34 mouse cellular contexts compared by ENCODE assay signal in genomic region chr2:51288678-51289077, GRCm38 (mm10).
DNase-seq lines count a peak whose midpoint lies in the region; ATAC-seq and TF ChIP-seq lines count a peak whose summit lies in the region.
"Had no signal": no experiment of that assay in that cellular context is flagged by ENCODE, and none has a peak within 500 bp of the region (broad histone marks: within the 10 kb centered on the region; RNA-seq: fewer than 3 reads in every experiment).

No protein-coding gene starts in this region.

- H3ac ChIP-seq in C2C12 (ENCODE audit: control insufficient read depth, insufficient read length, low read depth): no peak overlapping the region

- H3K27me3 ChIP-seq in heart, embryonic 12.5 days (replicated peaks): no peaks in the 10 kb centered on the region
- H3K27me3 ChIP-seq in C2C12 (ENCODE audit: control insufficient read depth, insufficient read depth, insufficient read length): no peaks in the 10 kb centered on the region
- H3K27me3 ChIP-seq: embryonic facial prominence, embryonic 13.5 days; forebrain, embryonic 12.5 days; limb, embryonic 15.5 days; liver, embryonic 13.5 days; megakaryocyte, embryonic 14.5 days; midbrain, embryonic 13.5 days had no signal

- no peaks in the 10 kb centered on the region for H3K36me3 ChIP-seq in heart, embryonic 12.5 days
- no peaks in the 10 kb centered on the region for H3K36me3 ChIP-seq in C2C12 (ENCODE audit: control insufficient read depth, insufficient read depth)
- H3K36me3 ChIP-seq: embryonic facial prominence, embryonic 13.5 days; forebrain, embryonic 12.5 days; G1E; hindbrain, embryonic 10.5 days; limb, embryonic 10.5 days; limb, embryonic 15.5 days; liver, embryonic 13.5 days; midbrain, embryonic 13.5 days had no signal

- H3K4me3 ChIP-seq in heart, embryonic 12.5 days: no peak overlapping the region
- no peak overlapping the region for H3K4me3 ChIP-seq in C2C12 (ENCODE audit: insufficient read depth, poor library complexity, severe bottlenecking)
- H3K4me3 ChIP-seq in embryonic fibroblast, embryonic 13.5 days (ENCODE audit: insufficient read depth, low read length): no peak overlapping the region
- H3K4me3 ChIP-seq: embryonic facial prominence, embryonic 13.5 days; erythroblast, embryonic 14.5 days; forebrain, embryonic 12.5 days; heart, adult 2 months; hindbrain, embryonic 10.5 days; layer of hippocampus, adult 2 months; limb, embryonic 10.5 days; limb, embryonic 15.5 days; liver, embryonic 13.5 days; megakaryocyte, embryonic 14.5 days; midbrain, embryonic 13.5 days had no signal

- H3K79me3 ChIP-seq in C2C12 (ENCODE audit: low read depth): no peaks in the 10 kb centered on the region

- no peak overlapping the region for H3K27ac ChIP-seq in heart, embryonic 12.5 days (ENCODE audit: poor library complexity, severe bottlenecking)
- H3K27ac ChIP-seq in embryonic fibroblast, embryonic 13.5 days (ENCODE audit: insufficient read depth, low read length): peak overlapping the region; percentile 57
- H3K27ac ChIP-seq: embryonic facial prominence, embryonic 13.5 days; forebrain, embryonic 12.5 days; heart, adult 2 months; hindbrain, embryonic 10.5 days; layer of hippocampus, adult 2 months; limb, embryonic 10.5 days; limb, embryonic 15.5 days; liver, embryonic 13.5 days; midbrain, embryonic 13.5 days; stomach, postnatal 0 days had no signal

- no peak for TF ChIP-seq POLR2A in embryonic fibroblast, embryonic 13.5 days (IDR thresholded peaks at IDR 0.05; ENCODE audit: low read depth, low read length)

- DNase-seq in heart, adult 8-10 months (ENCODE audit: low spot score): peak; percentile 26
- DNase-seq in frontal cortex, postnatal 14 days (ENCODE audit: low spot score in 2 of 2): no peak
- DNase-seq in adrenal gland, postnatal 36 days: no peak
- DNase-seq: adrenal gland, postnatal 25 days; cerebellum, adult 18-20 months; cerebellum, postnatal 10 days; forebrain, postnatal 0 days; gastrocnemius, postnatal 25 days; kidney, adult 2 months; kidney, postnatal 36 days; liver, embryonic 13.5 days; lung, adult 18-20 months; lung, postnatal 4 days; right cerebral cortex, adult 18-20 months; thymus, adult 18-20 months; thymus, postnatal 36 days had no signal

- H3K4me2 ChIP-seq in heart, embryonic 12.5 days: no peak overlapping the region
- H3K4me2 ChIP-seq: embryonic facial prominence, embryonic 13.5 days; forebrain, embryonic 12.5 days; limb, embryonic 15.5 days; liver, embryonic 13.5 days; midbrain, embryonic 13.5 days had no signal

- no peak overlapping the region for H3K9ac ChIP-seq in heart, embryonic 12.5 days
- H3K9ac ChIP-seq: embryonic facial prominence, embryonic 13.5 days; forebrain, embryonic 12.5 days; forebrain, postnatal 0 days; limb, embryonic 15.5 days; liver, embryonic 13.5 days; midbrain, embryonic 13.5 days had no signal

- no peak for ATAC-seq in heart, embryonic 12.5 days (ENCODE audit: insufficient number of reproducible peaks, low FRiP score)
- ATAC-seq in megakaryocyte-erythroid progenitor cell, adult 5-6 weeks (replicated peaks; ENCODE audit: low FRiP score, low TSS enrichment, poor library complexity, severe bottlenecking): no peak
- ATAC-seq: forebrain, postnatal 0 days; hindbrain, embryonic 16.5 days; lung, postnatal 0 days; midbrain, embryonic 13.5 days had no signal

- H3K79me2 ChIP-seq in C2C12 (ENCODE audit: control insufficient read depth, insufficient read depth): no peaks in the 10 kb centered on the region

- TF ChIP-seq CTCF in C2C12 (IDR thresholded peaks at IDR 0.05; ENCODE audit: control insufficient read depth, insufficient read depth, insufficient read length): no peak
- TF ChIP-seq CTCF in embryonic fibroblast, embryonic 13.5 days (IDR thresholded peaks at IDR 0.05; ENCODE audit: borderline replicate concordance, insufficient read depth, low read length): no peak

- peaks cover 11% of the 10 kb centered on the region for H3K4me1 ChIP-seq in heart, embryonic 12.5 days (replicated peaks)
- peaks cover 5% of the 10 kb centered on the region for H3K4me1 ChIP-seq in embryonic fibroblast, embryonic 13.5 days (ENCODE audit: control insufficient read depth, insufficient read depth, low read length)
- H3K4me1 ChIP-seq: limb, embryonic 15.5 days; liver, embryonic 13.5 days had no signal

- 37% methylated on average over 3 of the region's 3 CpGs for WGBS in heart, embryonic 12.5 days

- no peaks in the 10 kb centered on the region for H3K9me3 ChIP-seq in heart, embryonic 12.5 days (replicated peaks)
- H3K9me3 ChIP-seq: embryonic facial prominence, embryonic 13.5 days; forebrain, embryonic 12.5 days; hindbrain, embryonic 10.5 days; limb, embryonic 10.5 days; limb, embryonic 15.5 days; liver, embryonic 13.5 days; megakaryocyte, embryonic 14.5 days had no signal

TF ChIP-seq in C2C12, 6 proteins besides CTCF, POLR2A, EP300 and RAD21:
- TF ChIP-seq MAX (IDR thresholded peaks at IDR 0.05) (peak; percentile 63), CEBPB (IDR thresholded peaks at IDR 0.05; ENCODE audit: low read depth) (peak; percentile 2), MYOG (IDR thresholded peaks at IDR 0.05; ENCODE audit: control insufficient read depth, extremely low read depth, insufficient read length) (no peak)
